Mouse (Mus musculus) limb, embryonic 14.5 days (tissue): ENCODE measurements around the gene Stmn3. TPM values are rescaled to one million over a fixed set of nuclear protein-coding genes. Genes with fewer than 3 reads are reported as not detected.

ENCODE experiments used
- ATAC-seq: fragments of 200-750 bp; cut with Nextera tagmentation; 2 replicates; pipeline ENCODE4 v1.8.0; 2017; ENCODE audit warnings: low read depth, moderate number of reproducible peaks, moderate TSS enrichment; ENCODE audit not compliant: low FRiP score
- DNase-seq: peaks from one replicate; pipeline ENCODE4 v3.0.0-alpha.2; 2015; ENCODE audit warnings: low spot score
- H3K27ac ChIP-seq: fragments of 300-500 bp; sonication (generic); replicated peaks from 2 replicates; pipeline ENCODE4 v1.5.1; 2014; ENCODE audit warnings: low read depth, mild to moderate bottlenecking, low read length, moderate library complexity, mixed read lengths
- H3K27me3 ChIP-seq: fragments of 300-500 bp; sonication (generic); 2 replicates; pipeline ENCODE4 v1.6.1; 2014; ENCODE audit warnings: low read length, mixed read lengths; ENCODE audit not compliant: control insufficient read depth, insufficient read depth
- H3K36me3 ChIP-seq: fragments of 300-500 bp; sonication (generic); 2 replicates; pipeline ENCODE4 v1.6.1; 2014; ENCODE audit warnings: mild to moderate bottlenecking, low read length, moderate library complexity, mixed read lengths; ENCODE audit not compliant: control insufficient read depth, insufficient read depth
- H3K4me1 ChIP-seq: fragments of 300-500 bp; sonication (generic); 2 replicates; pipeline ENCODE4 v1.6.1; 2014; ENCODE audit warnings: antibody characterized with exemption, low read length, mixed read lengths; ENCODE audit not compliant: control insufficient read depth, insufficient read depth
- H3K4me2 ChIP-seq: fragments of 300-500 bp; sonication (generic); replicated peaks from 2 replicates; pipeline ENCODE4 v1.6.1; 2014; ENCODE audit warnings: low read depth, mild to moderate bottlenecking, low read length, moderate library complexity; ENCODE audit not compliant: severe bottlenecking
- H3K4me3 ChIP-seq: fragments of 300-500 bp; sonication (generic); replicated peaks from 2 replicates; pipeline ENCODE4 v1.5.1; 2014; ENCODE audit warnings: low read length
- H3K9ac ChIP-seq: fragments of 300-500 bp; sonication (generic); 2 replicates; pipeline ENCODE4 v1.6.1; 2014; ENCODE audit warnings: mild to moderate bottlenecking, low read depth, low read length, moderate library complexity; ENCODE audit not compliant: severe bottlenecking
- H3K9me3 ChIP-seq: fragments of 300-500 bp; sonication (generic); 2 replicates; pipeline ENCODE4 v1.6.1; 2016; ENCODE audit warnings: low read length; ENCODE audit not compliant: control insufficient read depth
- POLR2A ChIP-seq: fragments of 200-500 bp; IDR thresholded peaks from 2 replicates; pipeline ENCODE4 v1.8.0; 2012; ENCODE audit warnings: inconsistent platforms, mild to moderate bottlenecking, moderate library complexity, borderline replicate concordance; ENCODE audit not compliant: insufficient read depth, insufficient read length; ENCODE audit errors: extremely low read depth
- WGBS: fragments of 180-500 bp; shearing (Covaris S2); extraction: QIAGEN DNeasy Blood & Tissue Kit; methylation state at CpG from one replicate; pipeline ENCODE4 v1.1.7; 2014; 5-methylcytosine and 5-hydroxymethylcytosine counted together
- polyA plus RNA-seq, 2 experiments: library from polyadenylated mRNA; depleted of rRNA in 1 of 2; stranded (reverse) in 1 of 2; unstranded in 1 of 2; fragments of >200 nt; fragmentation: Nextera tagmentation in 1 of 2; extraction: Ambion mirVana in 1 of 2; gene quantifications; 2 replicates each; pipeline versions ENCODE4 v1.2.1 to v1.2.3; 2012 to 2014

The Stmn3 gene
- polyA plus RNA-seq, 2 experiments = 0.28 to 2.8 TPM

DNA sequence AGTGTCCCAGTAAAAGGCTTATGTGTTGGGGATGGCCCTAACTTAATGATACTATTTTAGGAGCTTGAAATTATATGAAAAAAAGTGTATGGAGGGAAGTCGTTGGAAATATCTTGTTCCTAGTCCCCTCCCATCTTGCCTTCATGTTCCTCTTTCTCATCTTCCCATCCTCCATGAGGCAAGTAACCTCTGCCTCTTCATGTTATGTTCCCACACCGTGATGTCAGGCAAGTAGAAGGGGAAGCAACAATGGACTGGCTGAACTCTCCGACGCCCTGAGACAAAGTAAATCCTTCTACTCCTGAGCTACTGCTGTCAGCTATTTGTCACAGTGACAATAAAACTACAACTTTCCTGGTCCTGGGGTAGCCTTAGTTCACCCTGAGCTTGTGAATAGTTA lies 39.7 kb downstream of the Stmn3 start:
- ATAC-seq (no peak), DNase-seq (no peak)
- Histone ChIP-seq H3K4me2 (no peak overlapping the region), H3K36me3 (peaks cover 69% of the 10 kb centered on the region), H3K4me1 (no peaks in the 10 kb centered on the region), H3K4me3 (no peak overlapping the region), H3K27me3 (no peaks in the 10 kb centered on the region), H3K9me3 (no peaks in the 10 kb centered on the region), H3K27ac (no peak overlapping the region), H3K9ac (no peak overlapping the region)
- TF ChIP-seq POLR2A = no peak
- 88% methylated on average over 4 of the region's 4 CpGs for WGBS

- ATAC-seq = no peak
- Histone ChIP-seq H3K4me1 (no peaks in the 10 kb centered on the region), H3K9ac (no peak overlapping the region), H3K9me3 (no peaks in the 10 kb centered on the region), H3K4me3 (no peak overlapping the region), H3K4me2 (no peak overlapping the region), H3K36me3 (peaks cover 64% of the 10 kb centered on the region), H3K27ac (no peak overlapping the region), H3K27me3 (no peaks in the 10 kb centered on the region)
- WGBS = 100% methylated on average over 2 of the region's 2 CpGs
- no peak for TF ChIP-seq POLR2A
- DNase-seq = no peak
These were observed 40.5 kb downstream of the Stmn3 start for GRCm38 (mm10) chr2:181273829-181274228.

DNA sequence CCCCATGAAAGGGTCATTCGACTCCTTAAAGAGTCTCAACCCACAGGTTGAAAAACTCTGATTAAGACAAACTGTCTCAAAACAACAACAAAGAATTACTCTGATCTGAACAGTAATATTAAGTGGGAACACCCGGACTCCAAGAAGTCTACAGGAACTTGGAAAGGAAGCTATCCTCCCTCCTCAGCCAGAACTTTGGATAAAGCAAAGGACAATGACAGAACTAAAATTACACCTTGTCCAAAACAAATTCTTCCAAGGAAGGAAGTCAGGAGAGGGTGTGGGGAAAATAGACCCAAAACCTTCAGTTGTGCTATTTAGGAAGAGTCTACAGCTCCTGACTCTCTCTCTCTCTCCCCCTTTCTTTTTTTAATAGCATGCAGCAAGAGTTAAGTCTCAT lies 42.2 kb downstream of the Stmn3 start:
- peaks cover 65% of the 10 kb centered on the region for H3K36me3 ChIP-seq

DNA sequence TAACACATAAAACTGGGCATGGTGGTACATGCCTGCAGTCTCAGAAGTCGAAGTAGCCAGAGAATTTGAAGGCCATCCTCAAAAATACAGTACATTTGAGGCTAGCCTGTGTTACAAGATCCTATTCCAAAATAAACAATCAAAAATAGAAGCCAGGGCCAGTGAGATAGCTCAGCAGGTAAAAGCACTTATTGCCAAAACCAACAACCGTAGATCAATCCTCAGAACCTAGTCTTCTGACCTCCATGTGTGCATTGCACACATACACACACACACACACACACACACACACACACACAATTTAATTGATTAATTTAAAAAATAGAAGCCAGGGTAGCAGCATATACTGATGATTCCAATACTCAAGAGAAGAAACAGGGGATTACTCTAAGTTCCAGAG lies 47.5 kb downstream of the Stmn3 start:
- Histone ChIP-seq H3K36me3 (peaks cover 77% of the 10 kb centered on the region), H3K4me3 (no peak overlapping the region), H3K9ac (no peak overlapping the region), H3K27me3 (no peaks in the 10 kb centered on the region), H3K27ac (no peak overlapping the region), H3K4me2 (no peak overlapping the region), H3K4me1 (no peaks in the 10 kb centered on the region), H3K9me3 (no peaks in the 10 kb centered on the region)
- DNase-seq = no peak
- TF ChIP-seq POLR2A = no peak
- ATAC-seq = no peak
- WGBS = 88% methylated on average over 2 of the region's 2 CpGs

More for the DNA sequence above, 42.2 kb downstream of the Stmn3 start:
- TF ChIP-seq POLR2A = no peak
- 88% methylated on average over 2 of the region's 2 CpGs for WGBS
- H3K4me2 ChIP-seq = no peak overlapping the region
- H3K9ac ChIP-seq = no peak overlapping the region
- H3K27me3 ChIP-seq = no peaks in the 10 kb centered on the region
- H3K4me1 ChIP-seq = no peaks in the 10 kb centered on the region
- DNase-seq (no peak), ATAC-seq (no peak)
- no peak overlapping the region for H3K27ac ChIP-seq
- H3K9me3 ChIP-seq = no peaks in the 10 kb centered on the region
- no peak overlapping the region for H3K4me3 ChIP-seq

Other genes starting within 250 kb of the Stmn3 start
- 0.28 and 0.38 TPM in 2 replicates for gene Kcnq2, start 179.2 kb downstream of the Stmn3 start, polyA plus RNA-seq (2012; rRNA removed)
- gene Kcnq2, start 179.2 kb downstream of the Stmn3 start, polyA plus RNA-seq (2014; fragmentation: Nextera tagmentation; extraction: Ambion mirVana) = 0.14 TPM in 1 of 2 replicates, not detected in the other
- gene Eef1a2, start 157.5 kb downstream of the Stmn3 start, polyA plus RNA-seq (2012; rRNA removed) = 0.10 and 0.29 TPM in 2 replicates
- gene Eef1a2, start 157.5 kb downstream of the Stmn3 start, polyA plus RNA-seq (2014; fragmentation: Nextera tagmentation; extraction: Ambion mirVana) = not detected in 2 replicates
- 148 and 220 TPM in 2 replicates for gene Ppdpf, start 127.3 kb downstream of the Stmn3 start, polyA plus RNA-seq (2012; rRNA removed)
- gene Ppdpf, start 127.3 kb downstream of the Stmn3 start, polyA plus RNA-seq (2014; fragmentation: Nextera tagmentation; extraction: Ambion mirVana) = 294 and 354 TPM in 2 replicates
- gene Ptk6, start 111.7 kb downstream of the Stmn3 start, polyA plus RNA-seq (2012; rRNA removed) = 0.08 and 0.10 TPM in 2 replicates
- gene Ptk6, start 111.7 kb downstream of the Stmn3 start, polyA plus RNA-seq (2014; fragmentation: Nextera tagmentation; extraction: Ambion mirVana) = 0.12 and 0.19 TPM in 2 replicates
- gene Srms, start 101.3 kb downstream of the Stmn3 start, polyA plus RNA-seq (2012; rRNA removed) = 0.05 and 0.13 TPM in 2 replicates
- 0.07 TPM in 1 of 2 replicates, not detected in the other for gene Srms, start 101.3 kb downstream of the Stmn3 start, polyA plus RNA-seq (2014; fragmentation: Nextera tagmentation; extraction: Ambion mirVana)
- gene Fndc11, start 94.5 kb downstream of the Stmn3 start, polyA plus RNA-seq (2012; rRNA removed) = 0.12 and 0.28 TPM in 2 replicates
- gene Fndc11, start 94.5 kb downstream of the Stmn3 start, polyA plus RNA-seq (2014; fragmentation: Nextera tagmentation; extraction: Ambion mirVana) = not detected in 2 replicates
- 6.4 and 8.3 TPM in 2 replicates for gene Helz2, start 72.5 kb downstream of the Stmn3 start, polyA plus RNA-seq (2012; rRNA removed)
- 1.3 and 1.5 TPM in 2 replicates for gene Helz2, start 72.5 kb downstream of the Stmn3 start, polyA plus RNA-seq (2014; fragmentation: Nextera tagmentation; extraction: Ambion mirVana)
- gene Gmeb2, start 26.5 kb downstream of the Stmn3 start, polyA plus RNA-seq (2012; rRNA removed) = 28.6 and 38.4 TPM in 2 replicates
- 17.0 and 19.1 TPM in 2 replicates for gene Gmeb2, start 26.5 kb downstream of the Stmn3 start, polyA plus RNA-seq (2014; fragmentation: Nextera tagmentation; extraction: Ambion mirVana)
- gene Rtel1, start 5.2 kb upstream of the Stmn3 start, polyA plus RNA-seq (2012; rRNA removed) = 110 and 130 TPM in 2 replicates
- 49.0 and 53.3 TPM in 2 replicates for gene Rtel1, start 5.2 kb upstream of the Stmn3 start, polyA plus RNA-seq (2014; fragmentation: Nextera tagmentation; extraction: Ambion mirVana)
- gene Zgpat, start 50.4 kb upstream of the Stmn3 start, polyA plus RNA-seq (2012; rRNA removed) = 57.4 and 67.9 TPM in 2 replicates
- 37.3 and 47.6 TPM in 2 replicates for gene Zgpat, start 50.4 kb upstream of the Stmn3 start, polyA plus RNA-seq (2014; fragmentation: Nextera tagmentation; extraction: Ambion mirVana)
- 81.0 and 89.9 TPM in 2 replicates for gene Arfrp1, start 50.9 kb upstream of the Stmn3 start, polyA plus RNA-seq (2012; rRNA removed)
- 50.0 and 54.7 TPM in 2 replicates for gene Arfrp1, start 50.9 kb upstream of the Stmn3 start, polyA plus RNA-seq (2014; fragmentation: Nextera tagmentation; extraction: Ambion mirVana)
- gene Lime1, start 65.6 kb upstream of the Stmn3 start, polyA plus RNA-seq (2012; rRNA removed) = 63.3 and 84.7 TPM in 2 replicates
- 21.3 and 26.8 TPM in 2 replicates for gene Lime1, start 65.6 kb upstream of the Stmn3 start, polyA plus RNA-seq (2014; fragmentation: Nextera tagmentation; extraction: Ambion mirVana)
- 3.8 and 4.4 TPM in 2 replicates for gene Zbtb46, start 144.9 kb upstream of the Stmn3 start, polyA plus RNA-seq (2012; rRNA removed)
- 4.3 and 4.4 TPM in 2 replicates for gene Zbtb46, start 144.9 kb upstream of the Stmn3 start, polyA plus RNA-seq (2014; fragmentation: Nextera tagmentation; extraction: Ambion mirVana)
- not detected in 2 replicates for gene Abhd16b, start 178.7 kb upstream of the Stmn3 start, polyA plus RNA-seq (2012; rRNA removed)
- gene Abhd16b, start 178.7 kb upstream of the Stmn3 start, polyA plus RNA-seq (2014; fragmentation: Nextera tagmentation; extraction: Ambion mirVana) = not detected in 2 replicates
- gene Tpd52l2, start 182.6 kb upstream of the Stmn3 start, polyA plus RNA-seq (2012; rRNA removed) = 108 and 123 TPM in 2 replicates
- 172 and 177 TPM in 2 replicates for gene Tpd52l2, start 182.6 kb upstream of the Stmn3 start, polyA plus RNA-seq (2014; fragmentation: Nextera tagmentation; extraction: Ambion mirVana)
- 72.5 and 91.8 TPM in 2 replicates for gene Dnajc5, start 206.0 kb upstream of the Stmn3 start, polyA plus RNA-seq (2012; rRNA removed)
- 75.7 and 85.5 TPM in 2 replicates for gene Dnajc5, start 206.0 kb upstream of the Stmn3 start, polyA plus RNA-seq (2014; fragmentation: Nextera tagmentation; extraction: Ambion mirVana)